Mouse (Mus musculus): Measurements from ENCODE around the gene Edf1.

DNA sequence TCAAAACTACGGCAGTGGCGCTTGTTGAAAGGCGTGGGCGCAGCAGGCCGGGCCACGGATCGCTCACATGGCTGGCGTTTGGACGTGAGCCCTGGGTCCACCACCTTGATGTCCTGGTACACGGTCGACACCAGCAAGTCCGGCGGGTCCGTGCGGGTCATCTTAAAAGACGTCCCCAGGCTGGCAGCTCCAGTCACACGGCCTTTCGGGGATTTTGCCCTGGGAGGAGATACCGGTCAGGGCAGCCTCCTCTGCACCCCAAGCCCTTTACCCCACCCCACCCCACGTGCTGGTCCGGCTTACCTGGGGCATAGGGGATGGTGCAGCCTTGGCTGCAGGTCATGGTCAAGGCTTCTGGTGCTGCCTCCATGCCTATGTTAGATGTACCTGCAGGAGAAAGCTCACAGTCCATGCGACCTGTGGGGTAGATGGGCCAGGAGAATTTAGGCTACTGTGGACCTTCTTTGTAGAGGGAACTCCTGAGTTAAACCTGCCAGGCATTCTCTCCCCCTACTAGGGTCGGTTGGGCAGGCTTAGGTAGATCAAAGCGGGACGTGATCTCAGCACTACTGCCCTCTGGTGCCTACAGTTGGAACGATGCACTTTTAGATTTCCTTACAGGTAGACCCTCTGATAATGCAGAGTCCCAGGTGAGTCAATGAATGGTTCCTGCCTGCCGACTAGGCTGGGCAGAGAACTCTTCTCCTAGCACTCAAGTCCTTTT is 22.3 kb downstream of the Edf1 start:
- no peak for TF ChIP-seq POLR2A (IDR thresholded peaks at IDR 0.05; ENCODE audit: insufficient read length, low read depth)
- TF ChIP-seq MAX (IDR thresholded peaks at IDR 0.05; ENCODE audit: low read depth) = no peak

All from myocyte (in vitro differentiated cells).